Mouse (Mus musculus): ENCODE measurements around the gene Cfi.

Gene Cfi

DNA sequence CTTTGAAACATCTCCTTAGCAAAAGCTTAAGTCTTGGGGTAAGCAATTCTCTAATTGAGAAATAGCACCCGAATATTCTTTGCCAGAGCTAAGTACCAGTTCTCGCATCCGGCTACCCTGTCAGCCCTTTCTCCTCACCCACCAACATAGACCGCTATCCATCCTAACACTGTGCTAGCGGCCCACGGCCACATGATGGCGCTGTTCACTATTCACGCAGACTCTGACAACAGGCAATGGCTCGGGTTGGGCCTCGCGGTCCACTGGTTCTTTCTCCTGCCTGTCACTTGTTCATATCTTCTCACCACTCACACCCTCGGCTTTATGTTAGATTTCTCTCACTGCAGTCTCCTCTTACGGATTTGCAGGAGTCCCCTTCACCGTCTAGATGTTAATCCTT is 28.0 kb downstream of the Cfi start:
- in situ Hi-C loops (cut with MboI; ENCODE audit: low sequenced_read_pairs) = no loop called here

DNA sequence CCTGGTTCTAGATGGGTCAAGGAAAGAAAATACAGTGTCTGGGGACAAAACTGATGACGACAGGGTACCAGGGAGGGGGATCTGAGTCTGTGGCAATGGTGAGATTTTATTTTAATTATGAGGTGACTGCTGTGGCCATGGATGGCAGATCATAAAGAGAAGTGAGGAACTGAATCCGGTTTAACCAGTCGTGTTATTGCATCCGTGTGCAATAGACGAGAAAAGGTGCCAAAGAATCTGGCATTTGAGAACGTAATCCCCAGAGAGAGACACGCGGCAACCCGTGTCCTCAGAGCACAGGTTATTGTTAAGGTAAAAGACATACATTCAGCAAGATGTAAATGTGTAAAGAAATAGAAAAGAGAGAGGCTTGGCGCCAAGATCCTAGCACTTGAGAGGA is 41.6 kb downstream of the Cfi start:
- in situ Hi-C loops (cut with MboI; ENCODE audit: low sequenced_read_pairs) = no loop called here

DNA sequence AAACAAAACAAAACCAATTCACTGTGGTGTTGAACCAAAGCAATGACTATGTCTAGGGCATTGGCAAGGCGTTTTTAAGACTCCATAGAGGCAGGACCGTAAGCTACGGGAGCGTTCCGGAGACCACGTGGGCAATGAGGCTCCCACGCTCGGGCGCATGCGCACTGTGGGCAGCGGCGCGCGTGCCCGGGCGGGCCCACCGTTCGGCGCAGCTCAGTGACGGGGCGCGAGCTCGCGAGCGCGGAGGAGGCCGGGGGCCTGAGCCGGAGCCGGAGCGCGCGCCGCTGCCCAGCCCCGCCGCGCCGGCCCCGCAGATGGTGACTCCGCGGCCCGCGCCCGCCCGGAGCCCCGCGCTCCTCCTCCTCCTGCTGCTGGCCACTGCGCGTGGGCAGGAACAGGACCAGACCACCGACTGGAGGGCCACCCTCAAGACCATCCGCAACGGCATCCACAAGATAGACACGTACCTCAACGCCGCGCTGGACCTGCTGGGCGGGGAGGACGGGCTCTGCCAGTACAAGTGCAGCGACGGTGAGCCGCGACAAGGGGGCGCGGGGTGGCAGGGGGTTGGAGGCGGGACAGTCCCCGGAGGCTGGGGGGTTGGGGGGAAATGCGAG is 42.8 kb downstream of the Cfi start, which contains the start of gene Pla2g12a:
Pla2g12a (plus strand) TSS at position 202 of the 617 bp plus-strand sequence.
- in situ Hi-C loops (cut with MboI; ENCODE audit: low sequenced_read_pairs) = no loop called here

DNA sequence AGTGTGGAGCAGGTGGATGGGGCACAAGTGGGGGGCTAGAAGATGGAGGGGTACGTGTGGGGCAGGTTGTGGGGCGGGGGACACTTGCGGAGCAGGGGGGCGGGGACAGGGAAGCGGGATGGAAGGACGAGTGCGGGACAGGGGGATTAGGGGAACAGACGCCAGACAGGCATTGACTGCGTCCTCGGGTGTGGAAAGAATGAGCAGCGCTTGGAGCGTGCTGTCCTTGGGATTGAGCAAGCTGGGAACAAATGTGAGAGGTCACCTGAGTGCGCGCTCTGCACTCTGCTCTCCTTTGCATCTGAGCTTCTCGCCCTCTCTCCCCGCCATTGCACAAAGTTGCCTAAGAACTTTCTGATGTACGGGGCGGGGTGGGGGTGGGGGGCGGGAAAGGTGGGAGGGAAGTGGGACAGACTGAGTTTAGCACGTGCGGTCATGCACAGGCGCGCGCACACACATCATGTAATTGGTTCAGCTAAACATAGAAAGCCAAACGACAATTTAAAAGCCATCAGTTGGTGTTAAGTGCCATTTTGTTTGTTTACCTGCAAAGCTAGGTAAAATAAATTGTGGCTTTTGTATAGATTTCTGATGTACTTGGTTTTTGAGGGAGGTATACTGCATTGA is 43.6 kb downstream of the Cfi start:
- in situ Hi-C loops (cut with MboI; ENCODE audit: low sequenced_read_pairs) = no loop called here

DNA sequence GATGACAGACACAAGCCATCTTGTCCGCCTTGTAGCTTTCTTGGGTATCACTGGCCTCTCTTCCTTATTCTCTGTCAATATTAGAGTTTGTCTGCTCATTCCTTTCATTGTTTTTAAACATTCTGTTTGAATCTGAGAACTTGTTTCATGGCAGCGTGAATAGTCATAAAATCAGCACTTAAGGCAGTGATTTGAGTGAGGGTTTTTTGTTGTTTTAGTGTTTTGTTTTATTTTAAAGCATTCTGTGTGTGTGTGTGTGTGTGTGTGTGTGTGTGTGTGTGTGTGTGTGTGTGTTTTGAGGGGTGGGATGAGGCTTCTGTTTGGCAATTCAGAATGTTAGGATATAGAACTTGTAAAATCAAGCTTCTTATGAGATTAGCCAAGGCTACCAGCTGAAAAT is 44.2 kb downstream of the Cfi start:
- in situ Hi-C loops (cut with MboI; ENCODE audit: low sequenced_read_pairs) = no loop called here

DNA sequence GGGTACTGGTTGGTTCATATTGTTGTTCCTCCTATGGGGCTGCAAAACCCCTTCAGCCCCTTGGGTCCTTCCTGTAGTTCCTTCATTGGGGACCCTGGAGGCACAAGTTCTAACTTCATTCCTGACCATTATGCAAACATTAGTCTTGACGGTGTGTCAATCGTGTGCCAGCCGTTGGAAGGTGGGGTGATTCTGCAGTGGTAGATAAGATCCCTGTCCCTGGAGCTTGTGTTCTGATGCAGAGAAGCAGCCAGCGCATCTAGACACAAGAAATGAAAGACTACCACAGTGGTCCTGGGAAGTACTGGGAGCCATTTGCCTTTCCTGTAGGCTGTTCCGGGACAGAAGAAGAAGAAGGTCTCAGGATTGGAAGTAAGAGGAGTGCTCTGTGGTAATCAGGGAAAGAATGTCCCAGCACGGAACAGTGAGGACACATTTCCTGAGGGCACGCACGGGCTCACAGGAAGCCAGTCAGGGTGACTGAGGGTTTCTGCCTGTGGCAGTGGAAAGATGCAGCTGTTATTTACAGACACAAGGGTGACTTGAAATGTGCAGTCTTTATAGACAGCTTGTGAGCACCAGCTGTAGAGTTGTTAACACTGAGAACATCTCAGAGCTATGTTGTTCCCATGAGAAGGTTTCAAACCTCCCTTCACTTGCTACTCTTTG is 45.4 kb downstream of the Cfi start:
- in situ Hi-C loops (cut with MboI; ENCODE audit: low sequenced_read_pairs) = no loop called here

DNA sequence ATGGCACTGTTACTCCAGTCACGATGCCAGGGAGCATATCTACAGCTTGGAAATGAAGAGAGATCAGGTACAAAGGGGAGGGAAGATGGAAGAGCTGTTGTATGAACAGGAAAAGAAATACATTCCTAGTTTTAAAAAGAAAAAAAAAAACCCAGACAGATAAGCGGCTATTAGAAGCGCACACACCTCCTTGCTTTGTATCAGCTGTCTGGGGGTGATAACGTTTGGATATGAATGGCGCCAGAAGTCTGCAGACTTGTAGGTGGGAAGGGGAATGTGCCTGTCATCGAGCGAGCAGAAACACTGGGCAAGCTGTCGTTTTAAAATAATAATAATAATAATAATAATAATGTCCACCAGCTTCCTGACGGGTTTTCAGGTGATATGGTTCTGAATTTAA is 49.9 kb downstream of the Cfi start:
- in situ Hi-C loops (cut with MboI; ENCODE audit: low sequenced_read_pairs) = no loop called here

DNA sequence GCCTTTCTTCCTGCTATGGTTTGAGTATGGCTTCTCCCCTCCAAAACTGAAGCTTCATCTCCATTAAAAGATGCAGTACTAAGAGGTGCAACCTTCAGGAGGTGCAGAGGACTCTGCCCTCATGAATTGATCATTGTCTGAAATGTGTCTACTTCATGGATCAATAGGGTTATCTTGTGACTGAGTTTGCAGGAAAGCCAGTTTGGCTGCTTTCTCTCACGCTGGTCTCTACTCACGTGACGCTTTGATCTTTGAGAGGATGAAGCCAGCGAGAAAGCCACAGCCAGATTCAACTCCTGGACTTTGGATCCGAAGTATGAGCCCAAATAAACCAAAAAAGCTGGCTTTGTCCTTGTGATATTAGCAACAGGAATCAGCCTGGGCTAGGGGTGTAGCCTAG is 50.7 kb downstream of the Cfi start:
- in situ Hi-C loops (cut with MboI; ENCODE audit: low sequenced_read_pairs) = no loop called here

DNA sequence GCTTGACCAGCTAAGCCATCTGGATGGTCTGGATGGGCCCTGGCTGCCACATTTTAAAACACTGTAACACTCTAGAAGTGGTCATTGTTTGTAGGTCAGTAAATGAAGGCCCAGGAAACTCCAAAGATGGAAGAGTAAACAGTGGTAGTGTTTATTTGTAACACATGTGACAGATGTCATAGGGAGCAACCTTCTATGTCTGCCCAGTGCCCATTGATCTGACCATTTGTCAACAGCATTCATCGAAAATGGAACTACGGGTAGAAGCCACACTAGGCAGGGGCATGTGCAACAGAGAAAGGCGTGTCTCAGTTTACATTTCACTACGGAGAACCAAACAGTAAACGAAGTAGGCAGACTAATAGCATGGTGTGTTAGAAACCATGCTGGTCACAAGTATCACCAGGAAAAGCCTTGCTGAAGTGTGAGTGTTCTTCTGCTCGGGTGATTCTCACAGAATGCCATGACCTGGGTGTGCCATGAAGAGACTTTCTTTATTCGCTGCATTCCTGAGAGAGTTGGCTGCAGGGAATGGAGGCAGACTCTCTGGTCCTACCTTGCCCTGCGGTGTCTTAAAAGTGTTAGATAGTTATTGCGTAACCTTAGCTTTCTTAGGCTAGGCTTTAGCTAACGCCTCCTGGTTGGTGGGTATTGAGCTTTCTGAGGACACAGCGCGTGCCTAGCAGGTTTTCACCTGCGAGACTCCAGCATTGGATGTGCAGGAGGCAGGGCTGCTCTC is 52.3 kb downstream of the Cfi start:
- in situ Hi-C loops (cut with MboI; ENCODE audit: low sequenced_read_pairs) = no loop called here

DNA sequence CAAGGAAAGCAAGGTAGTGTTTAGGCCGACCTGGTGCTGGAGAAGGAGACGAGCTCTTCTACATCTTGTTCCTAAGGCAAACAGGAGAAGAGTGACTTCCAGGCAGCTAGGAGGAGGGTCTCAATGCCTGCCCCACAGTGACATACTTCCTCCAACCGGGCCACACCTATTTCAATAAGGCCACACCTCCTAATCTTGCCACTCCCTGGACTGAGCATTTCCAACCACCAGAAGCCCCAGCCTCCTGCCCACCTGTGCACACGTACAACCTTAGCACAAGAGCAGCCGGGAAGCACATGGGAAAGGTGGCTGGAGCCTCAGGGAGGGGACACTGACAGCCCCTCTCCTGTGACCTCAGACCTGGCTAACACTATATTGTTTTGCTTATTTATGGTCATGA is 56.3 kb downstream of the Cfi start:
- in situ Hi-C loops (cut with MboI; ENCODE audit: low sequenced_read_pairs) = no loop called here

DNA sequence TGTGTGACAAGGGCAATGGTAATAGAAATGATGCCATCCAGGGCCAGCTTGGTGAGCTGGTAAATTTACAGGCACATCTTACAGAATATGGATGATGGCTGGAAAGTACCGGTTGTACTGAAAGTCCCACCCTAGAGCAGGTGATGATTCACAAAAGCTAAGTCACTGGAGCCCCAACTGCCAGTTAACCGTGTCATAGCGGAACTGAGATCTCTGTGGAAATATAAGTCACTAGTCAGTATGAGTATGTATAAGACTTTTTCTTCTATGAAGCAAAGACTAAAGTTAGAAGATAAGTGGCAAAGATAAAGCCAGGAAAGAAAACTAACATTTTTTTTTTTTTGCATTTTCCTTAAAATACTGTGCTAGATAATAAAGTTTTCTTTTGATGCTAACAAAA is 57.5 kb downstream of the Cfi start:
- in situ Hi-C loops (cut with MboI; ENCODE audit: low sequenced_read_pairs) = no loop called here

DNA sequence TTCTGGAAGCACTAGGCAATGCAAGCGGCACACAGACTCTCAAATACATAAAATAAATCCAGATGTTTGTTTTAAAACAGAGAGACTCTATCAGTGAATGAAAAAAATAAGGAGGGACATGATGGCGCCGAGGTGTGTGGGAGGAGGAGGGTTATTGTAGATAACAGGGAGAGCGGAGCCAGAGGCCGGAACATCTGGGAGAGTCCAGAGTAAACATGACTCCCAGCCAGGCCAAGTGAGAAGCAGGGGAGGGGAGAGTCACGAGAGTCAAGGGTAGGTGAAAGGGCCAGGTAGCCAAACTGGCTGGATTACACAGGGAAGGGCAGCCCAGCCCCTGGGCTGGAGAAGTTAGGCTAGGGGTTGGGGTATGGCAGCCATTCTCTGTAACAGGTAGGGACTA is 60.9 kb downstream of the Cfi start:
- in situ Hi-C loops (cut with MboI; ENCODE audit: low sequenced_read_pairs) = no loop called here

DNA sequence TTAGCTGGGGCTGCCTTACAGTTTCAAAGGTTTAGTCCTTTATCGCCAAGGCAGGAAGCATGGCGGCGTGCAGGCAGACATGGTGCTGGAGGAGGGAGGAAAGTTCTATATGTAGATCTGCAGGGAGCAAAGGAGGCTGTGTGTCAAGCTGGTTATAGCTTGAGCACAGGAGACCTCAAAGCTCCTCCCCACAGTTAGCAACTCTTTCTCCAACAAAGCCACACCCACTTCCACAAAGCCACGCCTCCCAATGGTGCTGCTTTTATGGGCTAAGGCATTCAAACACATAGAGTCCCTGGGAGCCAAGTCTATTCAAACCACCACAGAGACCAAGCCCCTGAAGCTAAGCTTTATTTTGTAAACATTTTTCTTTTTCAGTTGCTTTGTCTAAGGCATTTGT is 63.2 kb downstream of the Cfi start:
- in situ Hi-C loops (cut with MboI; ENCODE audit: low sequenced_read_pairs) = no loop called here

DNA sequence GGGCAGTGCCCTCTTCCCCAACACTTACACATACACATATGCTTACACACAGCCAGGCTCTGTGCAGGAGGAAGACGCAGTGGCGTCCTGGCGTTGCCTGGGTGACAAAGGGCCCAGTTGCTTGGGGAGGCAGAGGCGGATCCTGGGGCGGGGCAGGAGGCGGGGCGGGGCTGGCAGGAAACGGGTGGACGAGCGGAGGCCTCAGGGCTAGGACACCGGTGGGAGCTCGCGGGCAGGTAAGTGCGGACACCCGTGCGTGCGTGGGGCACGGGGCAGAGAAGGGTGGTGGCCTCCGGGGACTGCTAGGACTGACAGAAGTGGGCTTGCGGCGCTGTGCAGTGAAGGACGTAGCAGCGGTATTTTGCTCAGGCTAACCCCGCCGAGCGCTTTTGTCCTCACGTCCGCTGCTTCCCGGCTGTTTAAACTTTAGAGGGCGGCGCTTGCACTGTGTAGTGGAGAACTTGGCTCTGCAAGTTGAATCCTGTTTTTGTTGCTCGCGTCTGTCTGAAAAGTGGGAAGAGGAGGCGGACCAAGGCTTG is 65.7 kb downstream of the Cfi start, which contains the start of gene Casp6:
Casp6 (plus strand) TSS at position 155 of the 539 bp plus-strand sequence.
- in situ Hi-C loops (cut with MboI; ENCODE audit: low sequenced_read_pairs) = no loop called here

DNA sequence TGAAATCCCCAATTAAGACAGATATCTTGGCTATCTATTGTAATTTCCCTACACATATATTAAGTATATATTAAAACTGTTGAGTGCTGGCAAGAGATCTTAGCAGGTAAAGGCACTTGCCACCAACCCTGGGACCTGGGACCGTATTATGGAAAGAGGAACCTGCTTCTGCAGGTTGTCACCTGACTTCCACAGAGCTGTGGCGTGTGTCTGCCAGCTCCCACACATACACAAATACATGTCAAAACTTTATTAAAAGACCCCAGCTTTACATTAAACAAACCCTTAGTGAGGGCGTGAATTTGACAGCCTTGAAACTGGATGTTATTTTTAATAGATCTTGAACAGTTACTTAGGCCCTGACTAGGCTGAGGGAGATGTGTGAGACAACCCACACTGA is 67.7 kb downstream of the Cfi start:
- in situ Hi-C loops (cut with MboI; ENCODE audit: low sequenced_read_pairs) = no loop called here

DNA sequence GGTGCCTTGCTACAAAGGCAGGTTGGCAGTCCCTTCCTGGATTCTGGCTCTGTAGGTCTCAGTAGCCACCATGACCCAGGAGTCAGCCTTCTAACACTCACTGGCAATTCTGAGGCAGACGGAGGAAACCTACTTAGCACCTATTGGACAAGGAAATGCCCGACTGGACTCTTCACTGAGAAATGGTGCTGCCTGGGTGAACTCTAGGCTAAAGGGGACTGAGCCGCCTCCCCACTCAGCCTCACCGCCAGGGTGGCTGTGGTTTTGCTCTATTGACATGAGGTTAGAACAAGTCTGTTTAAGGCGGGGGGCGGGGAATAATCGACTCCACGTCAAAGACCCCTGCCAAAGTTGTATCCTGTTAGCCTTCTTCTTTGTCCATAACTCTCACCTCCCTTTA is 68.2 kb downstream of the Cfi start:
- in situ Hi-C loops (cut with MboI; ENCODE audit: low sequenced_read_pairs) = no loop called here

DNA sequence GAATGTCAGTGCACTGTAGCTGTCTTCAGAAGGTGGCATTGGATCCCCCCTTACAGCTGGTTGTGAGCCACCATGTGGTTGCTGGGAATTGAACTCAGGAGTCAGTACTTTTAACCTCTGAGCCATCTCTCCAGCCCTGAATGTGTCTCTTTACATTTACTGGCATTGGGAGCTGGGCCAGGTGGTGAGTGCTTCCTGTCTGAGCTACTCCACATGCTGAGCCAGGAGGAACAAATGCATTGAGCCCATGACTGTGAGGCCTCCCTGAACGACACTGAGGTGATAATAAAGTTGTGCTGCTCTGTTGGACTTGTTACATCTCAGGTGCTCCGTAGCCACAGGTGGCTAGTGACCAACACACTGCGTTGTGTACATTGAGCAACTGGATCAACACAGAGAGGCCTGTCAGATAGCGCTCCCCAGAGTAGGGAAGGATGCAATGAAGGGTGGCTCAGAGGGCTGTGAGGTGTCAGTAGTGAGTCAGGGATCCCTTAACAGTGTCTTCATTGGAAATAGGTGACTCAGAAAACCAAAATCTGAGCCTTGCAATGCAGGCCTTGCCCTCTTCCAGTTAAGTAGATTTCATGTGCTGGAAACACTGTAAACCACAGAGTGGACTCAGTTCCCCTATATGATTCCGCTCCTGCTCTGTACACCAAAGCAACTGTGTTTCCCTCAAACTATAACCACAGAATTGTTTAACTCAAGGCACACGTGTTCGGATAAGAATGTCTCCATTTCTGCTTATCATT is 68.9 kb downstream of the Cfi start:
- in situ Hi-C loops (cut with MboI; ENCODE audit: low sequenced_read_pairs) = no loop called here

DNA sequence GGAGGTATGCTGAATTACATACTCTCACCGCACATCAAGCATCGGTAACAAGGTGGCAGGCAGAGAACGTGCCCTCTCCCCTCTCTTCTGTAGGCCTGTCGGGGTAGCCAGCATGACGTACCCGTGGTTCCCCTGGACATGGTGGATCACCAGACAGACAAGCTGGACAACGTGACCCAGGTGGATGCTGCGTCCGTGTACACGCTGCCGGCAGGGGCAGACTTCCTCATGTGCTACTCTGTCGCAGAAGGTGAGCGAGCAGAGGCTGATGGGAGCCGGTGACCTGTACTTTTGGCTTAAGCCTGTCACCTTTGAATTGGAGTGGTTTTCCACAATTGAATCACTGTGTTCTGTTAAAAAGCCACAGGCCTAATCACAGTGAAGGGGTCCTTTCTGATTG is 76.3 kb downstream of the Cfi start:
- in situ Hi-C loops (cut with MboI; ENCODE audit: low sequenced_read_pairs) = no loop called here

DNA sequence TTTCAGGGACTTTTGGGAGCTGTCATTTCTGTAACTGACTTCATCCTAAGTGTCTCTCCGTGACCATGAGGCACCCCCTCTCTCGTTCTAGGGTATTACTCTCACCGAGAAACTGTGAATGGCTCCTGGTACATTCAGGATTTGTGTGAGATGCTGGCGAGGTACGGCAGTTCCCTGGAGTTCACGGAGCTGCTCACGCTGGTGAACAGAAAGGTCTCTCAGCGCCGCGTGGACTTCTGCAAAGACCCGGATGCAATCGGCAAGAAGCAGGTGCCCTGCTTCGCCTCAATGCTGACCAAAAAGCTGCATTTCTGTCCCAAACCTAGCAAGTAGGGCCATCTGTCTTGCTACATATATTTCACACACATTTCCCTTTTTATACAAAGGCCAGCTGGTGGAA is 77.6 kb downstream of the Cfi start:
- in situ Hi-C loops (cut with MboI; ENCODE audit: low sequenced_read_pairs) = no loop called here

DNA sequence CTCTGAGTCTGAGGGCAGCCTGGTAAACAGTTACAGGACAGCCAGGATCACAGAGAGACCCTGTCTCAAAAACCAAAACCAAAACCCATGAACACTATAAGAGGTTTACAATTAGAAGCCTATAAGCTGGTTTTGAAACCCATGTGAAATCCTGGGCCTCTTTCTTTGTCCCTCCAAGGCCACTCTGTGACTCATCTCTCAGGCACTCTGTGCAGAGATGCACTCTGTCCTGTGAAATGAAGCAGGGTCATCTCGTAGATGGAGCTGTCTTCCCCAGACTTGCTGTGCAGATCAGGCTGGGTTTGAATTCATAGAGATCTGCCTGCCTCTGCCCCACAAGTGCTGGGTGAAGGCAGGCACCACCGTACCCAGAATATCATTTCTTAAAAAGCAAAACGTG is 81.7 kb downstream of the Cfi start:
- in situ Hi-C loops (cut with MboI; ENCODE audit: low sequenced_read_pairs) = loop anchor here (5.0 kb wide), 1 partner anchor 160 kb away; no protein-coding TSS in a partner anchor

DNA sequence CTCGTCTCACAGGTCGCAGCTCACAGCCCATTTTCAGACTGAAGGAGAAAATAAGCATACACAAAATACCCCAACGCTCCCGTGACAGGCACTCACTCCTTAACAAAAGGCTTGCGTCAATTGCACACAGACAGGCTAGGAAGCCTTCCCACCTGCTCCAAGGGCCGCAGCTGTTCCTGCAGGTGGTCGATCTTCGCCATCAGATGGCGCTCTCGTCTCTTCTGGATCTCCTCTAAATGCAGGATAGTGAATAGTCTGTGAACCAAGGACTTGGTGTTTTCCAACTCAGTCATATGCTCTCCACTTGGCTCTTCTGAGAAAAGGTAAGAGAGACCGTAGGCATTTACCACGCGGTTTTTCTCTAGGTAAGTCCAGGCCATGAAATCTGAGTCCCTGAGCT is 82.8 kb downstream of the Cfi start:
- in situ Hi-C loops (cut with MboI; ENCODE audit: low sequenced_read_pairs) = loop anchor here (5.0 kb wide), 1 partner anchor 159 kb away; no protein-coding TSS in a partner anchor
